Mouse (Mus musculus) limb, embryonic 12.5 days (tissue): ENCODE data around the gene Mt3. TPM values are rescaled to one million over a fixed set of nuclear protein-coding genes. Genes with fewer than 3 reads are reported as not detected.

ENCODE experiments used
- ATAC-seq: fragments of 200-750 bp; cut with Nextera tagmentation; 2 replicates; pipeline ENCODE4 v1.8.0; 2017; ENCODE audit warnings: low read depth, moderate TSS enrichment; ENCODE audit not compliant: insufficient number of reproducible peaks, insufficient read depth, low FRiP score, low TSS enrichment
- H3K27ac ChIP-seq: fragments of 300-500 bp; sonication (generic); 2 replicates; pipeline ENCODE4 v1.5.1; 2016; ENCODE audit warnings: mild to moderate bottlenecking, moderate library complexity
- H3K27me3 ChIP-seq: fragments of 300-500 bp; sonication (generic); 2 replicates; pipeline ENCODE4 v1.6.1; 2016; ENCODE audit warnings: mild to moderate bottlenecking, moderate library complexity
- H3K36me3 ChIP-seq: fragments of 300-500 bp; sonication (generic); 2 replicates; pipeline ENCODE4 v1.6.1; 2016; ENCODE audit warnings: mild to moderate bottlenecking, moderate library complexity
- H3K4me1 ChIP-seq: fragments of 300-500 bp; sonication (generic); replicated peaks from 2 replicates; pipeline ENCODE4 v1.6.1; 2016
- H3K4me2 ChIP-seq: fragments of 300-500 bp; sonication (generic); 2 replicates; pipeline ENCODE4 v1.6.1; 2016; ENCODE audit warnings: mild to moderate bottlenecking, moderate library complexity
- H3K4me3 ChIP-seq: fragments of 300-500 bp; sonication (generic); replicated peaks from 2 replicates; pipeline ENCODE4 v1.5.1; 2016; ENCODE audit warnings: mild to moderate bottlenecking
- H3K9ac ChIP-seq: fragments of 300-500 bp; sonication (generic); replicated peaks from 2 replicates; pipeline ENCODE4 v1.6.1; 2016; ENCODE audit warnings: mild to moderate bottlenecking, moderate library complexity
- H3K9me3 ChIP-seq: fragments of 300-500 bp; sonication (generic); 2 replicates; pipeline ENCODE4 v1.6.1; 2016; ENCODE audit warnings: mild to moderate bottlenecking, moderate library complexity
- WGBS: fragments of 180-500 bp; shearing (Covaris S2); methylation state at CpG from one replicate; pipeline ENCODE4 v1.1.7; 2016; 5-methylcytosine and 5-hydroxymethylcytosine counted together
- polyA plus RNA-seq: library from polyadenylated mRNA; unstranded; fragments of >200 nt; fragmentation: Nextera tagmentation; extraction: Ambion mirVana; gene quantifications from 2 replicates; pipeline ENCODE4 v1.2.1, GENCODE M21; 2016

Gene Mt3
- 0.43 and 0.45 TPM in 2 replicates for polyA plus RNA-seq

DNA sequence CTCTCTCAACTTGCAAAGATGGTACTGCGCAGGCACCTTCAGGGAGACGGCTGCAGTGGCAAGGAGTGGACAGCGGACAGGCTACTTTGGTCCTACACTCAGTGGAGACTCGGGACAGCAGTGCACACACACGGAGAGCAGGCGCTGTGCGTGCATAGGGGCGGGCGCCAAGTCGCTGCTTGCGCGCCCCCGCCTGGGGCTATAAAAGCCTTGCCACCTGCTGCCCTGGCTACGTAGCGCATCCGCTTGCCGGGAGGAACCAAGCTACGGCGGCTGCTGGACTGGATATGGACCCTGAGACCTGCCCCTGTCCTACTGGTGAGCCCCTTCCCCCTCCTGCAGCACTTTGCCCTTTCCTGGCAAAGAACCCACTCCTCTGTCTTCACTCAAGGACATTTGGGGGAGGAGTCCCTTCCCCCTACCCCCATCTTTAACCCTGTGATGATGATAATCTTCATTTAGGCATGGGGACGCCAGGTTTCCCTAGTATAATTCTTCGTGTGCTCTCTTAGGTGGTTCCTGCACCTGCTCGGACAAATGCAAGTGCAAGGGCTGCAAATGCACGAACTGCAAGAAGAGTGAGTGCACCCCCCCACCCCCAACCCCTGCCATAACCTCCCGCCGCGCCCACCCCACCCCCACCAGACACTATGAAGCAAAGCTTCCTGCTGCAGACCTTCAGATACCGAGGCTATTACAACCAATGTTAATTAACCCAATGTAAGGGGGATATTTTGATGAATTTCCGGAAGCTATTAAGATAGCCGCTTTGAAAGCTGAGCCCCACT lies at the start of gene Mt3:
Gene Mt3 (plus strand): TSS at position 95 of the 788 bp plus-strand sequence.
- no peak within 1 kb of the TSS for H3K27ac ChIP-seq
- no peaks in the 10 kb centered on the region for H3K36me3 ChIP-seq
- no peaks in the 10 kb centered on the region for H3K9me3 ChIP-seq
- H3K4me2 ChIP-seq: peak within 1 kb of the TSS; percentile 61
- 1% methylated on average over 29 of the region's 29 CpGs for WGBS
- H3K4me3 ChIP-seq: peak within 1 kb of the TSS; percentile 29
- peaks cover 18% of the 10 kb centered on the region for H3K4me1 ChIP-seq
- H3K27me3 ChIP-seq: peaks cover 42% of the 10 kb centered on the region
- no peak within 1 kb of the TSS for H3K9ac ChIP-seq
- no peak for ATAC-seq

DNA sequence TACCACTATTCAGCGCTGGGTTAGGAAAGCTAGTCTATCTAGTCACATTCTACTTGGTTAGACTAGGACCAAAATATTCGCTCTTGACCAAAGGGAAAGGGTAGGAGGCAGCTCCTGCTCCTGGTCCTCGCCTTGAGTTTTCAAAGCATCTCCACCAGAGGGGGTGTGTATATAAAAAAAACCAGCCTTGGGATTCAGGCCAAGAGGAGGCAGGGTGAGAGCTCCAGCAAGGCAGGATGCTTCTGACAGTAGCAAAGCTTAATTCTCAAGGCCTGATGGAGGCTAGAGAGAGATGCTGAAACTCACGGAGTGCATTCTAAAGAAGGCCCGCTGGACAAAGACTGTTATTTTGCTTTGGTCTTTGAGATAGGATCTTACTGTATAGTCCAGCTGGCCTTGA lies 48.3 kb upstream of the Mt3 start:
- 49% methylated on average over 5 of the region's 5 CpGs for WGBS
- H3K27me3 ChIP-seq: no peaks in the 10 kb centered on the region
- H3K9ac ChIP-seq: no peak overlapping the region
- H3K27ac ChIP-seq: no peak overlapping the region
- H3K4me1 ChIP-seq: no peaks in the 10 kb centered on the region
- H3K4me2 ChIP-seq: no peak overlapping the region
- H3K36me3 ChIP-seq: no peaks in the 10 kb centered on the region
- H3K9me3 ChIP-seq: no peaks in the 10 kb centered on the region
- ATAC-seq: no peak
- no peak overlapping the region for H3K4me3 ChIP-seq

DNA sequence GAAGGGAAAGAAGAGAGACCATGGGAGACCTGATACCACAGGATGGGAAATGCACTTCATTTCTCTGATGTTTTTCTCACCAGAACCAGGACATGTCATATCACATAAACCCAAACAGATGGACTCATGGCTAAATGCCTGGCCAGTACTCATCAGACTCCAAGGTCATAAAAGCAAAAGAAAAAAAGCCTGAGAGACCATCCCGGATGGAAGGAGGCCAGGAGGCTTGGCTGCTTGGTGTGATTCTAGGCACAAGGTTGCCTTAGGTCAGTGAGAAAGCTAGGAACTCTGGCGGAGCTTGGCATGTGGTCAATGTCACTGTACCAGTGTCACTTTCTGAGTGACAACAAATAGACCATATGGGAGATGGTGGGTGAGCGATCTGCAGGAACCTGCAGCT lies 44.5 kb upstream of the Mt3 start:
- Histone ChIP-seq H3K9ac (no peak overlapping the region), H3K4me1 (no peaks in the 10 kb centered on the region), H3K36me3 (no peaks in the 10 kb centered on the region), H3K4me2 (no peak overlapping the region), H3K4me3 (no peak overlapping the region), H3K9me3 (no peaks in the 10 kb centered on the region), H3K27ac (no peak overlapping the region), H3K27me3 (no peaks in the 10 kb centered on the region)
- whole genome bisulfite sequencing: 65% methylated on average over 3 of the region's 3 CpGs
- ATAC-seq: no peak

DNA sequence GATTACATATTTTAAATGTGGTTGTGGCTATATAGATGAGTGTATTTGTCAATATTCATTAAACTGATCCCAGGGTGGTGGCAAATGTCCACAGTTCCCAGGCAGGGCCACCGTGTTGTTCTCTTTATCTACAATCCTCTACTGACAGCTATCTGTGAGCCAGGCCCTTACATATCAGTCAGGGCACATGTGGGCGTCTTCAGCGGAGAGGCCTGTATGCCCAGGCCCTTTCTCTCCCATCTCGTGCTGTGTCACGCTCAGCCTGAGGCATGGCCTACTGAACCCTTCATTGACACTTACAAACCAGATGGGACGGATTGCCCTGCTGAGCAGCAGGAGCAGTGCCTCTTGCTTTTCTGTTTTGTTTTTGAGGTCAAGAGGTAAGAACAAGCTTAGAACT lies 43.0 kb upstream of the Mt3 start:
- Histone ChIP-seq H3K9ac (no peak overlapping the region), H3K27ac (no peak overlapping the region), H3K36me3 (no peaks in the 10 kb centered on the region), H3K27me3 (no peaks in the 10 kb centered on the region), H3K4me1 (no peaks in the 10 kb centered on the region), H3K4me2 (no peak overlapping the region), H3K4me3 (no peak overlapping the region), H3K9me3 (no peaks in the 10 kb centered on the region)
- WGBS: 76% methylated on average over 6 of the region's 6 CpGs
- ATAC-seq: no peak

DNA sequence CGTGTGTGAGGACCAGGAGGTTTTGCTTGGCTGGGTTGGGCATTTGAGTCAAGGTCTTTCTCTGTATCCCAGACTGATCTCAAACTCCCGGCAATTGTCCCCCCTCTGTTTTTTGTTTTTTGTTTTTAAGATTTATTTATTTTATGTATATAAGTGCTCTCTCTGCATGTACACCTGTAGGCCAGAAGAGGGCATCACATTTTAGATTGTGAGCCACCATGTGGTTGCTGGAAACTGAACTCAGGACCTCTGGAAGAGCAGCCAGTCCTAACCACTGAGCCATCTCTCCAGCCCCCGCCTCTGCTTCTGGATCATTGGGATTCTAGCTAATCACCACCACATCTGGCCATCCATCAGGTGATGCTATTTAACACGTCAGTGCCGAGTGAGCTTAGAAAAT lies 42.6 kb upstream of the Mt3 start:
- no peak overlapping the region for H3K9ac ChIP-seq
- H3K27ac ChIP-seq: no peak overlapping the region
- H3K27me3 ChIP-seq: no peaks in the 10 kb centered on the region
- no peaks in the 10 kb centered on the region for H3K36me3 ChIP-seq
- H3K4me1 ChIP-seq: no peaks in the 10 kb centered on the region
- 63% methylated on average over 5 of the region's 5 CpGs for WGBS
- H3K4me2 ChIP-seq: no peak overlapping the region
- no peaks in the 10 kb centered on the region for H3K9me3 ChIP-seq
- no peak overlapping the region for H3K4me3 ChIP-seq
- ATAC-seq: no peak

DNA sequence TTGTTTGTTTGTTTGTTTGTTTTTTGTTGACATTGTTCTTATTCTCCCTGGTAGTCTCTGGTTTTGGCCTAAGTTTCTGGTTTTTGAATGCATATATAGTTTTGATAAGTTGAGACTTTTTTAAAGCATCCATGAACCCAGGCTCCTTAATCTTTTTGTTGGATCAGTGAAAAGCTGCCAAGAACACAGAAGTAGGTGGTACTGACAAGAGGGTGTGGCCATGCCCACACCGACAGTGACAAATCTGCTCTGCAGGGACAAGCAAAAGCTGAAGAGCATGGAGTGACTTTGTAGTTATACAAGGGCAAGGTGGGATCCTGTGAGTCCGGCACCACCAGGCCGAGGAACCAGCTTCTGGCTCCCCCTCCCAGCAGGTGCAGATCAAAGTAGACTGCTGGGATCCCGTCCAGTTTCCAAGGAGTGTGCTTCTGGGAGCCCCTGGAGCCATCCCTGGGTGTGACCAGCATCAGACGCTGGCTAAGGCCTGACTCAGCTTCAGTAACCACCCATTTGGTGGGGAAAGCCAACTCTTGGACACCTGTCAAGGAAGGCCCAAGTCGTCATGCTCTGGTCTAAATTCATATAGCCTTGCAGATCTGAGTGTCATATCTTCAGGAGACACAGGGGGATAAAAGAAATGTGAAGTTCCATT lies 41.8 kb upstream of the Mt3 start:
- H3K9ac ChIP-seq: no peak overlapping the region

DNA sequence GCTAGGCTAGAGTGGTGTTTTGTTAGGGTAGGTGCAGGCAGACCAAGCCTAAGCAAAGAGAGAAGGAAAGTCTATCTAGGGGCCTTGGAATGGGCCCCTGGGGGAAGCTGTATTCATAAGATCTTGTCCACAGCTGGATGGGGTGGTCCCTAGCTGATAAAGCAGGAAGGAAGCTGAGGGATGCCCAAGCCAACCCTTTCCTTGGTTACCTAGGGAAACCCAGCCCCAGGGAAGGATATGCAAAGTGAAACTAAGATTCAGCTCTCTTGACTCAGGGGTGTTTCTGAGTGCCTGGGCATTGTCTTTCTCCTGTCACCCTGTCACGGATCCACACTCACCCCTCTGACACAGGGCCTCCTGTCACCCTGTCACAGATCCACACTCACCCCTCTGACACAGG lies 39.0 kb upstream of the Mt3 start:
- Histone ChIP-seq H3K4me1 (no peaks in the 10 kb centered on the region), H3K27ac (no peak overlapping the region), H3K27me3 (no peaks in the 10 kb centered on the region), H3K9me3 (no peaks in the 10 kb centered on the region), H3K4me3 (no peak overlapping the region), H3K36me3 (no peaks in the 10 kb centered on the region), H3K4me2 (no peak overlapping the region), H3K9ac (no peak overlapping the region)
- no peak for ATAC-seq
- WGBS: 63% methylated on average over 1 of the region's 1 CpGs

More for the DNA sequence above, 41.8 kb upstream of the Mt3 start:
- no peak overlapping the region for H3K4me2 ChIP-seq
- H3K36me3 ChIP-seq: no peaks in the 10 kb centered on the region
- 60% methylated on average over 6 of the region's 6 CpGs for WGBS
- H3K4me3 ChIP-seq: no peak overlapping the region
- no peaks in the 10 kb centered on the region for H3K27me3 ChIP-seq
- no peaks in the 10 kb centered on the region for H3K9me3 ChIP-seq
- ATAC-seq: no peak
- H3K27ac ChIP-seq: no peak overlapping the region
- H3K4me1 ChIP-seq: no peaks in the 10 kb centered on the region

DNA sequence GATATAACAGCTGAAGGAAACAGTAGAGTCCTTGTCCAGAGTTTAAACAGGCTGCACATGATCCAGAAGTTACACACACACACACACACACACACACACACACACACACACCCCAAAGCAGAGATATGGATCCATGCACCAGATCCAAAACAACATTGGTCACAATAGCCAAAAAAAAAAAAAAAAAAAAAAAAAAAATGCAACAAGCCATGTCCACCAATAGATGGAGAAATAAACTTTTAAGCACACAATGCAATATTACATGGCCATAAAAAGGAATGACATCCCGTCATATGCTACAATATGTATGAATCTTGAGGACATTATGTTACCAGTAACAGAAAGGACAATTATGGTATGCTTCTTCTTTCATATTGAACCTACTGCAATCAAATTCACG lies 38.4 kb upstream of the Mt3 start:
- Histone ChIP-seq H3K36me3 (no peaks in the 10 kb centered on the region), H3K4me3 (no peak overlapping the region), H3K27me3 (no peaks in the 10 kb centered on the region), H3K4me1 (peaks cover 4% of the 10 kb centered on the region; the same call in 1 of the 2 replicates), H3K27ac (no peak overlapping the region), H3K9me3 (no peaks in the 10 kb centered on the region), H3K4me2 (no peak overlapping the region), H3K9ac (no peak overlapping the region)
- ATAC-seq: no peak
- WGBS: 86% methylated on average over 2 of the region's 2 CpGs

DNA sequence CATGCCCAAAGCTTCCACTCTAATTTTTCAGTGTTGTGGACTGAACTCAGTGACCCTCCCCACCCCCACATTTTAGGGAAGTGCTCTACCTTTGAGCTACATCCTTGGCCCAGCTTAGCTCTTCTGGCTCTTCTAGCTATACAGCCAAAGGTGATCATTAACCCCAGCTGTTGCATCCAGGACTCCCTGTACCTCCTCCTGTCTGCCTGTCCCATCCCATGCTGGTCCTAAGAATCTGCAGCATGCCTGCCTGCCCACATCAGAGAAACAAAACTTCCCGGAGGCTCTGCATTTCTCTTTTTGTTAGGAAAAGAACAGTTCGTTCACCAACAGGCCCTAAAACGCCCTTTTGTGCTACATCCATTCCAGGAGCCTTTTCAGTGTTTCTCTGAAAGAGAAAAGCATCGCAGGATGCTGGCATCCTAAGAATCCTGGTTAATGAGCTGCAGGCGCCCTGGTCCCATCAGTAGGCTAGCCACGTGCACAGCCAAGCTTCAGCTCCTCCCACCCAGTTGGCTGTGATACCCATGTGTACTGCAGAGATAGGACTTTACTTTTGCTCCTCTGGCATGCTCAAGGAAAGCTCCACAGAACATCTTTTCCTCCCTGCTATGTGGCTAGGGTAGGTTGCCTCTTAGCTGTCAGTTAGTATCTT lies 33.5 kb upstream of the Mt3 start:
- no peak for ATAC-seq
- no peaks in the 10 kb centered on the region for H3K9me3 ChIP-seq
- no peaks in the 10 kb centered on the region for H3K27me3 ChIP-seq
- no peaks in the 10 kb centered on the region for H3K36me3 ChIP-seq
- H3K4me1 ChIP-seq: peaks cover 19% of the 10 kb centered on the region
- no peak overlapping the region for H3K9ac ChIP-seq
- 7% methylated on average over 6 of the region's 6 CpGs for WGBS
- no peak overlapping the region for H3K4me2 ChIP-seq
- H3K27ac ChIP-seq: peak overlapping the region; percentile 62; the same call in 1 of the 2 replicates
- H3K4me3 ChIP-seq: no peak overlapping the region

DNA sequence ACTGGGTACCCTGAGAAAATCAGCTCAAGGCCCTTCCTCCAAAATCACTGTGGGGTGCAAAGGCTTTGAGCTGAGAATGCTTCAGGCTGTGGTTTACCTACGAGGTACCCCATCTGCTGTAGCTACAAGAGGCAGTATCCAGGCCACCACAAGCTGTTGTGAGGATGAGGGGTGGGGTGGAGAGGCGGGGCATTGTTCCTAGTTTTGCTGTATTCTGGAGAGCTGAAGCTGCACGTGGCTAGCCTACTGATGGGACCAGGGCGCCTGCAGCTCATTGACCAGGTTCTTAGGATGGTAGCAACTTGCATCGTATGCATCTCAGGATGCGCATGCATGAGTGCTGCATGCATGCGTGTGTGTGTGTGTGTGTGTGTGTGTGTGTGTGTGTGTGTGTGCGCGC lies 30.8 kb upstream of the Mt3 start:
- Histone ChIP-seq H3K36me3 (no peaks in the 10 kb centered on the region), H3K27me3 (peaks cover 9% of the 10 kb centered on the region; the same call in 1 of the 2 replicates), H3K4me3 (no peak overlapping the region), H3K4me2 (no peak overlapping the region), H3K9me3 (no peaks in the 10 kb centered on the region), H3K27ac (no peak overlapping the region), H3K9ac (no peak overlapping the region), H3K4me1 (peaks cover 19% of the 10 kb centered on the region)
- WGBS: 79% methylated on average over 9 of the region's 9 CpGs
- ATAC-seq: no peak

DNA sequence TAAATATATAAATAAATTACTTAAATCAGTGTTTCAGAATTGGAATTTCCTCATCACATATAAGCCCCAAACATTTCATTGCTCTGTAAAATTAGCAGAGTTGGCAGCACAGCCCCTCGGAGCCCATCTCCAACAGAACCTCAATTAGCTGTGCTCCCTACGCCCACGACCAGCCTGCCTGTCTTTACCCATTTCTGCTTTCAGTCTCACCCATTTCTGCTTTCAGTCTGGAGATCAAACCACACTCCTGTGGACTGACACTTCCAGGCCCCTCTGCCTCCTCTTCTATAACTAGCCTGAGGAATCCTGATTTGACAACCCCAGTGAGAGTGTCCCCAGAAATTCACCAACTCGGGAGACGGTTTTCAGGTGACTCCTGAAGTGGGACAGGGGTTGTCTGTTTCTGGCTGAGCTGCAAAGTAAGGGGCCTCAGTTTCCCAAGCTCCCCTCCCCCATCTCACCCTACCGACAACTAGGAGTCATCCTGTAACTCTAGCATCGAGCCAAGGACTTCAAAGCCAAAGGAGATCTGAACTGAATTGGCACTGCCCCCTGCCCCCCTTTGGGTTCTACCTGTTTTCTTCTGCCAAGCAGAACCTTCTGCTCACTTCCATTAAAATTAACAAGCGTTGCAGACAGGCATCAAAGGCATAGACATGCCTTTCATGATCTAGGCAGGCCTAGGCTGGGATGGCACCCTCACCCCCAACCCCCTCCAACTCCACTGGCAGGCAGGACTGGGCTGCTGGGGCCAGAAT lies 29.5 kb upstream of the Mt3 start:
- no peak for ATAC-seq
- H3K27me3 ChIP-seq: peaks cover 9% of the 10 kb centered on the region; the same call in 1 of the 2 replicates
- WGBS: 26% methylated on average over 8 of the region's 8 CpGs
- H3K9ac ChIP-seq: no peak overlapping the region
- peaks cover 19% of the 10 kb centered on the region for H3K4me1 ChIP-seq
- no peak overlapping the region for H3K27ac ChIP-seq
- no peak overlapping the region for H3K4me2 ChIP-seq
- no peaks in the 10 kb centered on the region for H3K36me3 ChIP-seq
- H3K9me3 ChIP-seq: no peaks in the 10 kb centered on the region
- H3K4me3 ChIP-seq: no peak overlapping the region
